Mouse (Mus musculus) heart, embryonic 15.5 days (tissue): ENCODE measurements around the gene Isg20l2. TPM values are rescaled to one million over a fixed set of nuclear protein-coding genes. Genes with fewer than 3 reads are reported as not detected.

Experiments
- ATAC-seq: fragments of 200-750 bp; cut with Nextera tagmentation; replicated peaks from 2 replicates; pipeline ENCODE4 v1.8.0; 2017; ENCODE audit warnings: low read depth, moderate TSS enrichment; ENCODE audit not compliant: insufficient number of reproducible peaks, insufficient read depth, low FRiP score
- H3K27ac ChIP-seq: fragments of 300-500 bp; sonication (generic); 2 replicates; pipeline ENCODE4 v1.5.1; 2015; ENCODE audit warnings: mild to moderate bottlenecking, inconsistent platforms
- H3K27me3 ChIP-seq: fragments of 300-500 bp; sonication (generic); 2 replicates; pipeline ENCODE4 v1.6.1; 2015; ENCODE audit warnings: inconsistent platforms
- H3K36me3 ChIP-seq: fragments of 300-500 bp; sonication (generic); 2 replicates; pipeline ENCODE4 v1.6.1; 2015; ENCODE audit warnings: mild to moderate bottlenecking, inconsistent platforms
- H3K4me1 ChIP-seq: fragments of 300-500 bp; sonication (generic); replicated peaks from 2 replicates; pipeline ENCODE4 v1.6.1; 2015; ENCODE audit warnings: inconsistent platforms
- H3K4me2 ChIP-seq: fragments of 300-500 bp; sonication (generic); 2 replicates; pipeline ENCODE4 v1.6.1; 2015; ENCODE audit warnings: inconsistent platforms, mild to moderate bottlenecking, moderate library complexity
- H3K4me3 ChIP-seq: fragments of 300-500 bp; sonication (generic); 2 replicates; pipeline ENCODE4 v1.5.1; 2015; ENCODE audit warnings: mild to moderate bottlenecking, inconsistent platforms
- H3K9ac ChIP-seq: fragments of 300-500 bp; sonication (generic); 2 replicates; pipeline ENCODE4 v1.6.1; 2015; ENCODE audit warnings: mild to moderate bottlenecking, inconsistent platforms
- H3K9me3 ChIP-seq: fragments of 300-500 bp; sonication (generic); replicated peaks from 2 replicates; pipeline ENCODE4 v1.6.1; 2016; ENCODE audit warnings: inconsistent platforms
- WGBS: fragments of 180-500 bp; shearing (Covaris S2); methylation state at CpG from one replicate; pipeline ENCODE4 v1.1.7; 2015; ENCODE audit warnings: mixed read lengths; 5-methylcytosine and 5-hydroxymethylcytosine counted together
- polyA plus RNA-seq: library from polyadenylated mRNA; unstranded; fragments of >200 nt; fragmentation: Nextera tagmentation; extraction: Ambion mirVana; gene quantifications from 2 replicates; pipeline ENCODE4 v1.2.1, GENCODE M21; 2015

The Isg20l2 gene
- polyA plus RNA-seq, 1 experiment from 2014 or later = 23.9 TPM

DNA sequence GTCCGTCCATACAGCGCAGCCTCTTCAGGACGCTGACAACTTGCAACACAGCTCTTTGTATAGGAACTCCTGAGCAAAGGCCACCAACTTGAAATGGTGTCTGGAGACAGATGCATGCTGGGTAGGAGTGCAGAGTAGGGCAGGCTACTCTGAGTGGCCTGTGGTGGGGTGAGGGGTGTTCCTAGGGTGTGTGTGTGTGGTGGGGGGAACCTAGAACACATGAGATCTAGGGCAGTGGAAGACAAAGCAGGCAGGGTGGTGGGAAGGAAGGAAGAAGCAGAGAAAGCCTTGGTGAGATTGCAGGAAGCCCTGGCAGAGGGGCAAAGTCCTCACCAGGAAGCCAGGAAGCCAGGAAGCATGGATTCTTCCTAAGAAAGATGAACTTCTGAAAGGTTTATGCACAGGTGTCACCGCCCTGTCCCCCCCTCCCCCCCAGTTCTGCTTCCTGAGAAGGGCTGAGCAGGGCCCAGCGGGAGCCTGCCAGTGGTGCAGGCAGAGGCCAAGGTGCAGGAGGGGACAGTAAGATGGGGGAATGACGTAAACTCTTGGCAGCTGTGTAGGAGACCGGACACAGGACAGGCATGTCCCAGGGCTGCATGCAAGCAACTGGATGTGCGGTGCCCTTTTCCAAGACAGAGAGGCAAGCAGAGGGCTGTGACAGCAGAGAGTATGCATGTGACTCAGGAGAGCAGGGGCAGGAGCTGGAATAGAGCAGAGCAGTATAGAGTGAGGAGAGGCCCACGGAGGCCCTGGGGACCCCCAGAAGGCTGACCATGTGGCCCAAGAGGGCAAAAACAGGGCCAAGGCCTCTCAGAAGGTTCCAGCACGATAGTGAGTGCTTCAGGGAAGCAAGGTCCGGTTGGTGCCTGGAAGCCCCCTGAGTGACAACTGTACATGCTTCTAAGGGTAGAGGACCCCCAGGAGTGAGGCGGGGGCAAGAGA lies 52.1 kb downstream of the Isg20l2 start:
- H3K4me3 ChIP-seq = no peak overlapping the region
- 25% methylated on average over 12 of the region's 12 CpGs for WGBS

DNA sequence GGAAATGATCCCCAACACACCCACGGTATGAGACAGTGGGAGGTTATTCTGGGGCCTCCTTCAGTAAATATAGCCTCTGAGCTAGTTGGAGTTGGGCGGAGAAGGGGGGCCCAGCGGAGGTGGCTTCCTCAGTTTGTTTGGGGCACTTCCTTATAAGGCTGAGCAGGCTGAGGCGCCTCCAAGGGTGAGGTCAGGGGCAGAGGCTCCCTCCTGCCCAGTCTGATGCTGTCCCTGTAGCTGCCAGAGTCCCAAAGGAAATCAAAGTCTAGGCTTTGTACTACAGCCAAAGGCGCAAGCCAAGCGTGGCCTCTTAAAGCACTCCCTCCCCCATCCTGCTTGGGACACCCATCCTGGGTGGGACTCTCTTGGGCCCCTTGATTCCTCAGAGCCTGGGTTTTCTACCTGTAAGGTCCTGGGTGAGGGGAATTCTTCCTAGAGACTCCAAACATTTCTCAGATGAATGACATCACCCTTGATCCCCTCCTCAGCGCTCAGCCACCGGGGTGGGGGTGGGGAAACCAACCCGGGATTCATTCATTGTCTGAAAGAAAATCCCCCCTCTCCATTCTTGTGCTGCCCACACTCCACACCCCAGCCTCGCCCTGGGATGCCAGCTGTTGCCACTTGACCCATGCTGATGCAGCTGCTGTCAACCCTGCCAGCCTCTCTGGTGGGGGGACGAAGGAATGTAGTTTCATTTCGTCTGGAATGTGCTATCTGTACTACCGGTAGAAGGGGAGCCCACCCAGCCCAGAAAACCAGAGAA lies 52.9 kb downstream of the Isg20l2 start:
- Histone ChIP-seq H3K9me3 (no peaks in the 10 kb centered on the region), H3K27me3 (no peaks in the 10 kb centered on the region), H3K4me3 (0 out of 2 replicates have a peak overlapping the region, but pooled peaks have one; percentile 10), H3K36me3 (no peaks in the 10 kb centered on the region), H3K4me1 (peaks cover 81% of the 10 kb centered on the region), H3K27ac (peak overlapping the region; percentile 90), H3K4me2 (peak overlapping the region; percentile 53), H3K9ac (peak overlapping the region; percentile 35; the same call in 1 of the 2 replicates)
- 8% methylated on average over 13 of the region's 13 CpGs for WGBS
- ATAC-seq = peak; percentile 68

More for the DNA sequence above, 52.1 kb downstream of the Isg20l2 start:
- no peaks in the 10 kb centered on the region for H3K9me3 ChIP-seq
- peak overlapping the region; percentile 90 for H3K27ac ChIP-seq
- peak overlapping the region; percentile 53 for H3K4me2 ChIP-seq
- H3K27me3 ChIP-seq = no peaks in the 10 kb centered on the region
- peak; percentile 45 for ATAC-seq
- peaks cover 72% of the 10 kb centered on the region for H3K4me1 ChIP-seq
- peak overlapping the region; percentile 35; the same call in 1 of the 2 replicates for H3K9ac ChIP-seq
- H3K36me3 ChIP-seq = no peaks in the 10 kb centered on the region

DNA sequence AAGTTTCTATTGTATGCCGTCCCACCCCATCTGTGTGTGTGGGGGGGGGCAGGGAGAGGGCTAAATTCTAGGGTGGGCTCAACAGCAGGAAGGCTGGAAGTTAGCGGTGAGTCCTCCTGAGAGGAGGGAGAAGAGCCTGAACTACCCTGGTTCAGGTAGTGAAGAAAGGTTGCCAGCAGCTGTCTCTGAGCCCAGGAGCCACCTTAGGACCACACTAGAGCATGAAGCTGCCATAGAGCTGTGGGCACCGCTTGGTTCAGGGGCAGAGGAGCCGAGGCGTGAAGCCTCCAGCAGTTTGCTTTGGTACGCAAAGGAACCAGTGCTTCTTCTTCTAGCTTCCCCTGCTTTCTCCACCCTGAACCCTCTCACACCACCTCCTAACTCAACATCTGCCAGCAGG lies 53.5 kb downstream of the Isg20l2 start:
- Histone ChIP-seq H3K4me3 (0 out of 2 replicates have a peak overlapping the region, but pooled peaks have one; percentile 10), H3K9ac (peak overlapping the region; percentile 22; the same call in 1 of the 2 replicates)
- ATAC-seq = no peak

DNA sequence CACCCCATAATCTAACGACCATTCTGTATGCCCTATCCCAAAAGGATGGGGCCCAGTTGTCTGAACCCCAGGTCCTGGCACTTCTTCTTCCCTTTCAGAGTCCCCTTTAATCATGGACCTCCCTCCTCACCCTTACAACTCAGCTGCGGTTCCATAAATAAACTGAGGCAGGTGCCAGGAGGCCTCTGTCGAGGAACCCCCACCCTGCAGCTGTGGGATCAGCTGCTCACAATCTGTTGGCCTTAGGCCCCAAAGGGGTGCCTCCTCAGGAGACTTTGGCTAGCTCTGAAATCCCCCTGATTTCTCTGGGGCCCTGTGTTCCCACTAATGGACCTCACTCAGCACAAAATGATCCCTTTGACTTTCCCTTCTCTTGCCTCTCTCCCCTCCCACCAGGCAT lies 54.0 kb downstream of the Isg20l2 start:
- no peak for ATAC-seq
- Histone ChIP-seq H3K9ac (peak overlapping the region; percentile 22; the same call in 1 of the 2 replicates), H3K27ac (peak overlapping the region; percentile 90), H3K9me3 (no peaks in the 10 kb centered on the region), H3K4me3 (no peak overlapping the region), H3K4me2 (no peak overlapping the region), H3K27me3 (peaks cover 8% of the 10 kb centered on the region), H3K36me3 (no peaks in the 10 kb centered on the region), H3K4me1 (peaks cover 76% of the 10 kb centered on the region)
- 24% methylated on average over 3 of the region's 3 CpGs for WGBS

More for the DNA sequence above, 53.5 kb downstream of the Isg20l2 start:
- 48% methylated on average over 6 of the region's 6 CpGs for WGBS
- Histone ChIP-seq H3K4me2 (peak overlapping the region; percentile 53), H3K9me3 (no peaks in the 10 kb centered on the region), H3K4me1 (peaks cover 79% of the 10 kb centered on the region), H3K27ac (peak overlapping the region; percentile 90), H3K27me3 (peaks cover 3% of the 10 kb centered on the region), H3K36me3 (no peaks in the 10 kb centered on the region)

DNA sequence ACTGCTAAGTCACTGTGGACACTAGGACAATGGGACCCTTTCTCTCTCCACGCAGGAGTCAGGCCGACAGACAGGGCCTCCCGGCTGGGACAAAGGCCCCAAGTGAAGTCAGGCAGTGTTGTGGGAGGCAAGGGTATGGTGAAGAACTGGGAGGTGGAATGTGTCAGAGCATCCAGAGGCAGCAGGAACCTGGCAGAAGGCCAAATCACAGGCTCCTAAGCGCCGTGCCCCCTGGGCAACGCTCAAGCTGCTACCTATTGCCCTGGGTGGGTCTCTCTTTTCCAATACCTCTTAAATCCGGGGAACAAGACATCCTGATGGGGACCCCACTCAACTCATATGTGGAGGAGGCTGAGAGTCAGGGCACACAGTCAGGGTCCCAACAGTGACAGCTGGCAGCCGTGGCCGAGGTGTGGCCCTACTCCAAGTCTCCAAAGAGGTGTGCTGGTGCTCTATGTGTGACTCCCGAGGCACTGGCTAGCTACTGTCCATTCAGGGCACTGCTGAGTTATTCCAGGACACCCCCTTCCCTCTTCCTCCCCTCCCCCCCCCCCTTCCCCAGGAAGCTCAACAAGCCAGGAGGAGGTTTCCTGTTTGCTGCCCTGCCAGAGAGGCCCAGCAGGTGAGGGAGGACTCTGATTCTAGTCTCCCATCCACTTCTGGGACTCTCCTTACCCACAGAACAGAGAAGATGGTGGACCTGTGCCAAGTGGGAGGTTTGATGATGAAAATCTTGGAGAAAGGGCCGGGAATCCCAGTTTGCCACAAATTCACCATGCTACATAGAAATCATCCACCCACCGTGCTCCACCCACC lies 55.6 kb downstream of the Isg20l2 start:
- peaks cover 24% of the 10 kb centered on the region for H3K27me3 ChIP-seq
- H3K9me3 ChIP-seq = no peaks in the 10 kb centered on the region
- peak overlapping the region; percentile 70; the same call in 1 of the 2 replicates for H3K4me2 ChIP-seq
- H3K4me1 ChIP-seq = peaks cover 73% of the 10 kb centered on the region
- no peaks in the 10 kb centered on the region for H3K36me3 ChIP-seq
- peak overlapping the region; percentile 72 for H3K27ac ChIP-seq
- H3K9ac ChIP-seq = peak overlapping the region; percentile 9; the same call in 1 of the 2 replicates
- 22% methylated on average over 12 of the region's 12 CpGs for WGBS
- no peak for ATAC-seq
- H3K4me3 ChIP-seq = no peak overlapping the region

DNA sequence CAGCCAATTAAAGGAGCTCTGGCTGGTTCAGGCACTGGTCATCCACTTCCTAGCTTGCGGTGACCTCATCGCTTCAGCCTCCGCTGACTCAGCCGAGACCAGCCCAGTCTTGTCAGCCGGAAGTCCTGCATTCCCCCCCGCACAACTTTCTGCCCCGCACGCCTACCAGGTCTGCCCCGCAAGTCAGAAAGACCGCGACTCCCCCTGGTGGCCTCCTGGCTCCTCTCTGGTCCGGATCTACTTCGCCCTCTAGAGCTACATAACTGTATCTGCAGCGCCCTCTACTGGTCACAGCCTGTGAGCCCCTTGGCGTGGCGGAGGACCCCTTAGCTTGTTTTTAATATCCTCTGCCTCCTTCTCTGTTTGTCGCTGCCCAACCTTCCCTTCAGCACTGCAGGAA lies 56.8 kb downstream of the Isg20l2 start:
- H3K27ac ChIP-seq = peak overlapping the region; percentile 72; the same call in 1 of the 2 replicates
- H3K4me2 ChIP-seq = peak overlapping the region; percentile 70
- WGBS = 0% methylated on average over 17 of the region's 17 CpGs
- H3K9me3 ChIP-seq = no peaks in the 10 kb centered on the region
- peak; percentile 63 for ATAC-seq
- H3K4me3 ChIP-seq = peak overlapping the region; percentile 43
- H3K4me1 ChIP-seq = peaks cover 61% of the 10 kb centered on the region
- peak overlapping the region; percentile 28; the same call in 1 of the 2 replicates for H3K9ac ChIP-seq
- no peaks in the 10 kb centered on the region for H3K36me3 ChIP-seq
- peaks cover 35% of the 10 kb centered on the region for H3K27me3 ChIP-seq

DNA sequence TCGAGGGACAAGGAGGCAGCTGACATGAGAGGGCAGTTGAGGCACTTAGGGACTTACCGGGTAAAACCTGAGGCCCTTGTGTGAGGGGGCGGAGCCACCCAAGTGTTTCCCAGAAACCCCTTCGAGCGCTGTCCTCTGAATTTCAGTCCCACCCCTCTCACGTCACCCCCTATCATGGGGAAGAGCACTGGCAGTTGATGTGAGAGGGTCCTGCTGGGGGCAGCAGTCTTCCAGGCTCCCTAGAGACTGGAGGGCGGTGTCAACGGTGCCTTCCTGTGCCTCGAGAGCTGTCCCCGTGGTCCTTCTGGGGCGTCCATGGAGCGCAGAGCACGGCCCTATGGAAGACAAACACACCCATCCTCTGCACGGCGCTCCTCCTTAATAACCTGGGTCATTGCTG lies 57.5 kb downstream of the Isg20l2 start:
- peak; percentile 27; the same call in 1 of the 2 replicates for ATAC-seq
- peaks cover 43% of the 10 kb centered on the region for H3K27me3 ChIP-seq
- H3K4me3 ChIP-seq = peak overlapping the region; percentile 43
- no peaks in the 10 kb centered on the region for H3K9me3 ChIP-seq
- H3K27ac ChIP-seq = no peak overlapping the region; the same call in 1 of the 2 replicates
- WGBS = 2% methylated on average over 15 of the region's 15 CpGs
- H3K4me1 ChIP-seq = peaks cover 53% of the 10 kb centered on the region
- H3K4me2 ChIP-seq = peak overlapping the region; percentile 70
- no peaks in the 10 kb centered on the region for H3K36me3 ChIP-seq
- H3K9ac ChIP-seq = peak overlapping the region; percentile 20; the same call in 1 of the 2 replicates

DNA sequence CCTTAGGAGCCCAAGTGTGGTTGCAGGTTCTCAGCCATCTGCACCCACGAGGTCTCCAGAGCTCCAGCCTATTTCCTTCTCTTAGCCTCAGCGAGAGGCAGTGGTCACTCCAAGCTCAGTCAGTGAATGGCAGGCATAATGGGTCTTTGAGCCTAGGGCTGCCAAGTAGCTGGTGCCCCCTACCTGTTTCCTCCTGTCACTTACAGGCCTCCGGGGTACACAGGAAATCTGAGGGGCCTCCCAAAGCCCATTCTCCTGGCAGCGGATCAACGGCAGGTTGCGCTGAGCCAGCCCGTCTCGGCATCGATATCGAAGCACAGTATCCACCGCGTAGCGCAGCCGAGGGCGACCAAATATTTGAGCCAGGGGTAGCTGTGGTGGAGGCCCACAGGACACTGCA lies 58.0 kb downstream of the Isg20l2 start:
- no peaks in the 10 kb centered on the region for H3K9me3 ChIP-seq
- H3K27ac ChIP-seq = no peak overlapping the region
- peak overlapping the region; percentile 43 for H3K4me3 ChIP-seq
- peaks cover 47% of the 10 kb centered on the region for H3K27me3 ChIP-seq
- no peak for ATAC-seq
- 6% methylated on average over 15 of the region's 15 CpGs for WGBS
- H3K9ac ChIP-seq = peak overlapping the region; percentile 20; the same call in 1 of the 2 replicates
- H3K4me1 ChIP-seq = peaks cover 49% of the 10 kb centered on the region
- H3K36me3 ChIP-seq = no peaks in the 10 kb centered on the region
- peak overlapping the region; percentile 70 for H3K4me2 ChIP-seq

DNA sequence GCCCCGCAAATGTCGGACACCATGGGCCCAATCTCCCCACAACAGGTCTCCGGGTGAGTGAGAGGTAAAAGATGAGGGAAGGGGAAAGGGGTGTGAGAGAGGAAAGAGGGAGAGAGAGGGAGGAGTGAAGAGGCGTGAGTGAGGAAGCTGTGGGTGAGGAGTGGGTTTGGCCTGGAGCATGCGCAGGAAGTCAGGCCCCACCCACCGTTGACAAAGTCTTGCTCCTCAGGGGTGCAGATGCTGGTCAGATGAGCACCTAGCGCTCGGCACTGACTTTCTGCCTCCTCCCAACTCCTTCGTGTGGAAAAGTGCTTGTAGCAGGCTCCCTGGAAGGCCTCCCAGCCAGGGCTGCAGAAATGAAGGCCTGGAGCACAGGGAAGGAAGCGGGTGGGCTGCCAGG lies 59.8 kb downstream of the Isg20l2 start:
- no peak overlapping the region for H3K27ac ChIP-seq
- H3K4me2 ChIP-seq = no peak overlapping the region
- no peaks in the 10 kb centered on the region for H3K9me3 ChIP-seq
- H3K4me1 ChIP-seq = peaks cover 32% of the 10 kb centered on the region
- 30% methylated on average over 10 of the region's 10 CpGs for WGBS
- ATAC-seq = no peak
- H3K27me3 ChIP-seq = peaks cover 66% of the 10 kb centered on the region
- H3K4me3 ChIP-seq = no peak overlapping the region
- H3K36me3 ChIP-seq = no peaks in the 10 kb centered on the region
- no peak overlapping the region for H3K9ac ChIP-seq
